Mouse (Mus musculus) MEL (cell line): ENCODE results near the gene Zbtb20. TPM values are rescaled to one million over a fixed set of nuclear protein-coding genes. Genes with fewer than 3 reads are reported as not detected.

ENCODE experiments used
- DNase-seq: peaks from one replicate; pipeline ENCODE4 v3.0.0; 2011; ENCODE audit warnings: low read depth, low spot score
- H3K27ac ChIP-seq: 2 replicates; pipeline ENCODE4 v1.5.1; 2012; ENCODE audit warnings: low read depth, mild to moderate bottlenecking, control low read depth, low read length, moderate library complexity; ENCODE audit not compliant: control insufficient read depth
- H3K27me3 ChIP-seq, 2 experiments: fragments of 150-350 bp in 1 of 2; sonication (generic) in 1 of 2; 2 replicates each; pipeline ENCODE4 v1.6.1; 2012; ENCODE audit warnings: low read length in 2 of 2, mild to moderate bottlenecking in 2 of 2, improper control_type of control experiment in 1 of 2, moderate library complexity in 1 of 2; ENCODE audit not compliant: insufficient read depth in 2 of 2, control insufficient read depth in 1 of 2
- H3K36me3 ChIP-seq, 2 experiments: 2 replicates each; pipeline ENCODE4 v1.6.1; 2012 to 2014; ENCODE audit warnings: low read length in 2 of 2, improper control_type of control experiment in 1 of 2, inconsistent platforms in 1 of 2, mild to moderate bottlenecking in 1 of 2; ENCODE audit not compliant: insufficient read depth in 2 of 2, control insufficient read depth in 1 of 2
- H3K4me1 ChIP-seq, 2 experiments: fragments of 150-350 bp in 1 of 2; sonication (generic) in 1 of 2; 2 replicates each; pipeline ENCODE4 v1.6.1; 2012; ENCODE audit warnings: low read length in 2 of 2, improper control_type of control experiment in 1 of 2, mild to moderate bottlenecking in 1 of 2; ENCODE audit not compliant: insufficient read depth in 2 of 2, control insufficient read depth in 1 of 2
- H3K4me3 ChIP-seq, 2 experiments: fragments of 150-350 bp in 1 of 2; sonication (generic) in 1 of 2; 2 replicates each; pipeline ENCODE4 v1.5.1; 2012; ENCODE audit warnings: low read depth in 2 of 2, low read length in 2 of 2, mild to moderate bottlenecking in 2 of 2, moderate library complexity in 2 of 2, control low read depth in 1 of 2, improper control_type of control experiment in 1 of 2; ENCODE audit not compliant: control insufficient read depth in 1 of 2, insufficient read depth in 1 of 2
- H3K79me2 ChIP-seq: 2 replicates; pipeline ENCODE4 v1.6.1; 2012; ENCODE audit warnings: mild to moderate bottlenecking, low read length, moderate library complexity; ENCODE audit not compliant: control insufficient read depth, poor library complexity, insufficient read depth
- H3K9ac ChIP-seq: 2 replicates; pipeline ENCODE4 v1.6.1; 2012; ENCODE audit warnings: low read depth, mild to moderate bottlenecking, control low read depth, low read length, moderate library complexity; ENCODE audit not compliant: control insufficient read depth, poor library complexity, severe bottlenecking
- H3K9me3 ChIP-seq: fragments of 150-350 bp; sonication (generic); replicated peaks from 2 replicates; pipeline ENCODE4 v1.6.1; 2012; ENCODE audit warnings: mild to moderate bottlenecking, low read length, improper control_type of control experiment, moderate library complexity; ENCODE audit not compliant: insufficient read depth
- CHD1 ChIP-seq: IDR thresholded peaks from 2 replicates; pipeline ENCODE4 v1.6.1; 2012; ENCODE audit warnings: low read depth, mild to moderate bottlenecking, inconsistent platforms, low read length, improper control_type of control experiment
- CTCF ChIP-seq, 3 experiments: IDR thresholded peaks in 2 of 3; conservative IDR thresholded peaks in 1 of 3; 2 replicates each; pipeline ENCODE4 v1.5.1; 2011 to 2012; ENCODE audit warnings: low read length in 3 of 3, low read depth in 2 of 3, mild to moderate bottlenecking in 2 of 3, improper control_type of control experiment in 1 of 3, inconsistent platforms in 1 of 3, mixed read lengths in 1 of 3, moderate library complexity in 1 of 3; ENCODE audit not compliant: control insufficient read depth in 1 of 3, insufficient read depth in 1 of 3, poor library complexity in 1 of 3, severe bottlenecking in 1 of 3
- ELF1 ChIP-seq: IDR thresholded peaks from 2 replicates; pipeline ENCODE4 v1.6.1; 2014; ENCODE audit warnings: low read depth, mild to moderate bottlenecking, inconsistent platforms, low read length, improper control_type of control experiment, moderate library complexity
- MAFK ChIP-seq: IDR thresholded peaks from 2 replicates; pipeline ENCODE4 v1.6.1; 2011; ENCODE audit warnings: low read depth, mild to moderate bottlenecking, low read length, improper control_type of control experiment, borderline replicate concordance
- MAX ChIP-seq: IDR thresholded peaks from 2 replicates; pipeline ENCODE4 v1.6.1; 2011; ENCODE audit warnings: low read length, improper control_type of control experiment
- MXI1 ChIP-seq: IDR thresholded peaks from 2 replicates; pipeline ENCODE4 v1.6.1; 2011; ENCODE audit warnings: mild to moderate bottlenecking, low read depth, low read length, improper control_type of control experiment
- MYB ChIP-seq: IDR thresholded peaks from 2 replicates; pipeline ENCODE4 v1.6.1; 2011; ENCODE audit warnings: mild to moderate bottlenecking, low read depth, low read length, improper control_type of control experiment
- MYC ChIP-seq: IDR thresholded peaks from 2 replicates; pipeline ENCODE4 v1.6.1; 2011; ENCODE audit warnings: low read depth, mild to moderate bottlenecking, low read length, improper control_type of control experiment, moderate library complexity
- POLR2AphosphoS2 ChIP-seq: IDR thresholded peaks from 2 replicates; pipeline ENCODE4 v1.6.1; 2011; ENCODE audit warnings: low read length, improper control_type of control experiment
- POLR2AphosphoS5 ChIP-seq: IDR thresholded peaks from 2 replicates; pipeline ENCODE4 v1.6.1; 2012; ENCODE audit warnings: low read depth, borderline replicate concordance, mild to moderate bottlenecking, inconsistent platforms, low read length, moderate library complexity, mixed read lengths
- RCOR1 ChIP-seq: IDR thresholded peaks from 2 replicates; pipeline ENCODE4 v1.6.1; 2012; ENCODE audit warnings: low read depth, mild to moderate bottlenecking, inconsistent platforms, low read length, improper control_type of control experiment
- SMC3 ChIP-seq: IDR thresholded peaks from 2 replicates; pipeline ENCODE4 v1.6.1; 2011; ENCODE audit warnings: low read depth, low read length, improper control_type of control experiment
- TBP ChIP-seq: IDR thresholded peaks from 2 replicates; pipeline ENCODE4 v1.8.0; 2011; ENCODE audit warnings: low read depth, low read length, improper control_type of control experiment
- UBTF ChIP-seq: IDR thresholded peaks from 2 replicates; pipeline ENCODE4 v1.6.1; 2012; ENCODE audit warnings: low read depth, mild to moderate bottlenecking, inconsistent platforms, low read length, improper control_type of control experiment, moderate library complexity, borderline replicate concordance; ENCODE audit not compliant: insufficient read depth
- ZMIZ1 ChIP-seq: IDR thresholded peaks from 2 replicates; pipeline ENCODE4 v1.6.1; 2012; ENCODE audit warnings: low read depth, mild to moderate bottlenecking, inconsistent platforms, low read length, improper control_type of control experiment, moderate library complexity
- ZNF384 ChIP-seq: IDR thresholded peaks from 2 replicates; pipeline ENCODE4 v1.6.1; 2012; ENCODE audit warnings: low read depth, mild to moderate bottlenecking, inconsistent platforms, low read length, improper control_type of control experiment
- polyA plus RNA-seq, 2 experiments: library from polyadenylated mRNA; stranded (reverse) in 1 of 2; unstranded in 1 of 2; fragments of >175 nt in 1 of 2; fragments of >200 nt in 1 of 2; gene quantifications; 2 replicates each; pipeline versions ENCODE4 v1.2.1 to v1.2.4; 2012; ENCODE audit warnings: low replicate concordance in 2 of 2, low read depth in 1 of 2; ENCODE audit not compliant: insufficient read length in 2 of 2, insufficient read depth in 1 of 2, missing spikeins in 1 of 2
- total RNA-seq: library from RNA; depleted of rRNA; stranded (reverse); fragments of 300-350 nt; gene quantifications from 2 replicates; pipeline ENCODE4 v1.2.3, GENCODE M21; 2012

Gene Zbtb20
- total and polyA plus RNA-seq, 3 experiments: 0.17 to 0.27 TPM; not detected in 1

DNA sequence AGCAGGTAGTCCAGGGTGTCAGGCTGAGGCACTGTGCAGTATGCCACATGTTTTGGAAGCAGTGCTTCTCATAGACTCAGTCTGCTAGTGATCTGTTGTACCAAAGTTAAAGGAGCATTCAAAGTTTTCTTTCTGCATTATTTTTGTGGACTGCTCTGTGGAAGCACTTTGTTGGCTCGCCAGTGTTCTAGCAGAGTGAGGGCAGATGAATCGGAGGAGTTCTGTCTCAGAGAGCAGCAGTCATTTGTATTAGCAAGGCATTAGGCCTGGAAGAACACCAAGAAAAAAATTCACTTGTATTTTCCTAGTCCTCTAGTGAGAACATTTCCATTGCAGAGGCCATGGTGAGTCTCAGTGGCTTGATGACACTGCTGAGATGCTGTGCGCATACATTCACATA is 196.2 kb downstream of the Zbtb20 start:
- Histone ChIP-seq H3K4me1 (no peaks in the 10 kb centered on the region), H3K79me2 (no peaks in the 10 kb centered on the region), H3K27me3 (no peaks in the 10 kb centered on the region), H3K9me3 (no peaks in the 10 kb centered on the region), H3K36me3 (no peaks in the 10 kb centered on the region), H3K27ac (no peak overlapping the region), H3K4me3 (no peak overlapping the region), H3K9ac (no peak overlapping the region)
- no peak for DNase-seq
- TF ChIP-seq MAX: no peak
- no peak for TF ChIP-seq MAFK
- TF ChIP-seq POLR2AphosphoS2: no peak
- no peak for TF ChIP-seq UBTF
- no peak for TF ChIP-seq TBP
- no peak for TF ChIP-seq POLR2AphosphoS5
- TF ChIP-seq ELF1: no peak
- no peak for TF ChIP-seq CTCF (IDR thresholded peaks at IDR 0.05 in 2 of 3, conservative IDR thresholded peaks at IDR 0.05 in 1 of 3; ENCODE audit: control insufficient read depth in 1 of 3, insufficient read depth in 1 of 3, low read depth in 2 of 3, low read length in 3 of 3, poor library complexity in 1 of 3, severe bottlenecking in 1 of 3)
- TF ChIP-seq SMC3: no peak
- no peak for TF ChIP-seq ZMIZ1
- TF ChIP-seq ZNF384: no peak

GRCm38 (mm10) chr16:43072818-43073594 is 197.3 kb downstream of the Zbtb20 start:
- Histone ChIP-seq H3K4me3 (no peak overlapping the region), H3K4me1 (no peaks in the 10 kb centered on the region), H3K9me3 (no peaks in the 10 kb centered on the region), H3K27me3 (no peaks in the 10 kb centered on the region), H3K36me3 (no peaks in the 10 kb centered on the region), H3K79me2 (no peaks in the 10 kb centered on the region), H3K9ac (no peak overlapping the region), H3K27ac (no peak overlapping the region)
- TF ChIP-seq MYC (no peak), MXI1 (no peak), RCOR1 (no peak), MYB (no peak), CHD1 (no peak)
- no peak for DNase-seq
